Mouse (Mus musculus): Measurements from ENCODE around the gene Dpysl5. TPM values are rescaled to one million over a fixed set of nuclear protein-coding genes. Genes with fewer than 3 reads are reported as not detected.
A peak's percentile ranks its signal among the peaks of the same experiment; 100 is the strongest.

The Dpysl5 gene
- total RNA-seq, 2 experiments from 2014 or later, result 0.46 to 0.79 TPM

- intact Hi-C loops (cut with DNase I), result no loop called here
- no peak for DNase-seq
Observed at GRCm38 (mm10) chr5:30755215-30755614, 43.9 kb downstream of the Dpysl5 start.

- DNase-seq, result no peak
- intact Hi-C loops (cut with DNase I), result no loop called here
Observed at GRCm38 (mm10) chr5:30762815-30763510, 51.6 kb downstream of the Dpysl5 start.

GRCm38 (mm10) chr5:30763511-30763830, 52.1 kb downstream of the Dpysl5 start:
- intact Hi-C loops (cut with DNase I), result no loop called here
- DNase-seq, result no peak

- intact Hi-C loops (cut with DNase I), result no loop called here
- DNase-seq, result no peak
Observed at GRCm38 (mm10) chr5:30765596-30766370, 54.4 kb downstream of the Dpysl5 start.

- intact Hi-C loops (cut with DNase I), result no loop called here
- no peak for DNase-seq
Observed at GRCm38 (mm10) chr5:30768082-30768481, 56.7 kb downstream of the Dpysl5 start.

- intact Hi-C loops (cut with DNase I), result no loop called here
- DNase-seq, result peak; percentile 54 to 64
Observed at GRCm38 (mm10) chr5:30768598-30768997, 57.2 kb downstream of the Dpysl5 start.

- intact Hi-C loops (cut with DNase I), result no loop called here
- no peak for DNase-seq
Observed at GRCm38 (mm10) chr5:30769075-30769474, 57.7 kb downstream of the Dpysl5 start.

GRCm38 (mm10) chr5:30774601-30775371, 63.4 kb downstream of the Dpysl5 start:
- intact Hi-C loops (cut with DNase I), result loop anchor here (1.0 to 10.0 kb wide), 2 partner anchors 65 to 260 kb away; no protein-coding TSS in a partner anchor
- peak; percentile 88 to 92 for DNase-seq

GRCm38 (mm10) chr5:30780699-30781098, 69.3 kb downstream of the Dpysl5 start:
- intact Hi-C loops (cut with DNase I), result no loop called here
- peak in 1 of 2 experiments; percentile 45 for DNase-seq

GRCm38 (mm10) chr5:30781147-30781546, 69.8 kb downstream of the Dpysl5 start:
- intact Hi-C loops (cut with DNase I), result no loop called here
- DNase-seq, result no peak

- no peak for DNase-seq
- intact Hi-C loops (cut with DNase I), result no loop called here
Observed at GRCm38 (mm10) chr5:30787381-30787780, 76.0 kb downstream of the Dpysl5 start.

GRCm38 (mm10) chr5:30790047-30790446, 78.7 kb downstream of the Dpysl5 start:
- intact Hi-C loops (cut with DNase I), result no loop called here
- no peak for DNase-seq

- intact Hi-C loops (cut with DNase I), result loop anchor here (1.0 kb wide), 1 partner anchor 87 kb away; no protein-coding TSS in a partner anchor
- DNase-seq, result peak; percentile 85 to 92
Observed at GRCm38 (mm10) chr5:30796125-30796524, 84.8 kb downstream of the Dpysl5 start.

GRCm38 (mm10) chr5:30797482-30797881, 86.1 kb downstream of the Dpysl5 start:
- DNase-seq, result no peak
- intact Hi-C loops (cut with DNase I), result no loop called here

GRCm38 (mm10) chr5:30797982-30798381, 86.6 kb downstream of the Dpysl5 start:
- DNase-seq, result no peak
- intact Hi-C loops (cut with DNase I), result no loop called here

GRCm38 (mm10) chr5:30798965-30799364, 87.6 kb downstream of the Dpysl5 start:
- intact Hi-C loops (cut with DNase I), result no loop called here
- no peak for DNase-seq

GRCm38 (mm10) chr5:30802724-30803467, 91.5 kb downstream of the Dpysl5 start:
- intact Hi-C loops (cut with DNase I), result no loop called here
- DNase-seq, result no peak

GRCm38 (mm10) chr5:30806106-30806505, 94.7 kb downstream of the Dpysl5 start:
- intact Hi-C loops (cut with DNase I), result loop anchor here (2.0 to 5.0 kb wide), 3 partner anchors 61 to 199 kb away; partner anchors contain the start of genes Khk and Tmem214
- peak; percentile 89 to 95 for DNase-seq

GRCm38 (mm10) chr5:30814424-30815119, 103.2 kb downstream of the Dpysl5 start, which contains the start of gene Mapre3:
TSS of gene Mapre3 (plus strand) at chr5:30814641.
- intact Hi-C loops (cut with DNase I), result loop anchor here (5.0 kb wide), 1 partner anchor 43 kb away; no protein-coding TSS in a partner anchor
- DNase-seq, result peak; percentile 93 to 95

- DNase-seq, result no peak
- intact Hi-C loops (cut with DNase I), result no loop called here
Observed at GRCm38 (mm10) chr5:30815120-30815465, 103.7 kb downstream of the Dpysl5 start.

Data from heart, postnatal 14 days (tissue).